Mouse (Mus musculus) hindbrain, embryonic 12.5 days (tissue): Measurements from ENCODE around the gene Gm6408. TPM values are rescaled to one million over a fixed set of nuclear protein-coding genes. Genes with fewer than 3 reads are reported as not detected.
"Not testable (repeated sequence)": the region's sequence is repeated elsewhere in the genome, so short reads cannot be mapped to it uniquely, and the experiment has no call there.

Experiments
- ATAC-seq: fragments of 200-750 bp; cut with Nextera tagmentation; 2 replicates; pipeline ENCODE4 v1.8.0; 2017; ENCODE audit warnings: moderate TSS enrichment; ENCODE audit not compliant: low FRiP score
- H3K27ac ChIP-seq: fragments of 300-500 bp; sonication (generic); 2 replicates; pipeline ENCODE4 v1.5.1; 2016; ENCODE audit warnings: mild to moderate bottlenecking
- H3K27me3 ChIP-seq: fragments of 300-500 bp; sonication (generic); 2 replicates; pipeline ENCODE4 v1.6.1; 2016; ENCODE audit warnings: mild to moderate bottlenecking
- H3K36me3 ChIP-seq: fragments of 300-500 bp; sonication (generic); 2 replicates; pipeline ENCODE4 v1.6.1; 2016; ENCODE audit warnings: mild to moderate bottlenecking
- H3K4me1 ChIP-seq: fragments of 300-500 bp; sonication (generic); 2 replicates; pipeline ENCODE4 v1.6.1; 2016
- H3K4me2 ChIP-seq: fragments of 300-500 bp; sonication (generic); replicated peaks from 2 replicates; pipeline ENCODE4 v1.6.1; 2016; ENCODE audit warnings: mild to moderate bottlenecking
- H3K4me3 ChIP-seq: fragments of 300-500 bp; sonication (generic); 2 replicates; pipeline ENCODE4 v1.5.1; 2016; ENCODE audit warnings: mild to moderate bottlenecking
- H3K9ac ChIP-seq: fragments of 300-500 bp; sonication (generic); 2 replicates; pipeline ENCODE4 v1.6.1; 2016; ENCODE audit warnings: mild to moderate bottlenecking, moderate library complexity
- H3K9me3 ChIP-seq: fragments of 300-500 bp; sonication (generic); replicated peaks from 2 replicates; pipeline ENCODE4 v1.6.1; 2016; ENCODE audit warnings: mild to moderate bottlenecking
- WGBS: fragments of 180-500 bp; shearing (Covaris S2); methylation state at CpG from one replicate; pipeline ENCODE4 v1.1.7; 2016; 5-methylcytosine and 5-hydroxymethylcytosine counted together
- polyA plus RNA-seq: library from polyadenylated mRNA; unstranded; fragments of >200 nt; fragmentation: Nextera tagmentation; extraction: Ambion mirVana; gene quantifications from 2 replicates; pipeline ENCODE4 v1.2.1, GENCODE M21; 2016

The Gm6408 gene
- polyA plus RNA-seq, 1 experiment from 2014 or later = not detected

DNA sequence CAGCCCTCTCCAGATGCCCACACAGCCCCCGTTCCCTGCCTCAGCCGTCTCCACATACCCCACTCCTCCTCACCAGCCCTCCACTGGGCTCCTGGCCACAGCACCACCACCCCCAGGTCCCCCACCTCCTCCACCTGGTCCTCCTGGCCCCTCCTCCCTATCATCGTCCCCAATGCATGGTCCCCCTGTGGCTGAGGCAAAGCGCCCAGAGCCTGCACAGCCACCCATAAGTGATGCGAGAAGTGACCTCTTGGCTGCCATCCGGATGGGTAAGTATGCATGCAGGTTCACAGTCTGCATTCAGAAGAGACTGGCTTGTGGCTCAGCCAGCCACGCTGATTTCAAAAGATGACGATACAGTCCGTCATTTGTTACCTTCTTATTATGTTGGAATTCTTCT is 13.5 kb upstream of the Gm6408 start:
- Histone ChIP-seq H3K4me3 (no peak overlapping the region), H3K27me3 (no peaks in the 10 kb centered on the region), H3K4me2 (no peak overlapping the region), H3K27ac (no peak overlapping the region), H3K9me3 (no peaks in the 10 kb centered on the region), H3K9ac (no peak overlapping the region), H3K36me3 (peaks cover 32% of the 10 kb centered on the region), H3K4me1 (no peaks in the 10 kb centered on the region)
- no peak for ATAC-seq
- 88% methylated on average over 9 of the region's 9 CpGs for WGBS

DNA sequence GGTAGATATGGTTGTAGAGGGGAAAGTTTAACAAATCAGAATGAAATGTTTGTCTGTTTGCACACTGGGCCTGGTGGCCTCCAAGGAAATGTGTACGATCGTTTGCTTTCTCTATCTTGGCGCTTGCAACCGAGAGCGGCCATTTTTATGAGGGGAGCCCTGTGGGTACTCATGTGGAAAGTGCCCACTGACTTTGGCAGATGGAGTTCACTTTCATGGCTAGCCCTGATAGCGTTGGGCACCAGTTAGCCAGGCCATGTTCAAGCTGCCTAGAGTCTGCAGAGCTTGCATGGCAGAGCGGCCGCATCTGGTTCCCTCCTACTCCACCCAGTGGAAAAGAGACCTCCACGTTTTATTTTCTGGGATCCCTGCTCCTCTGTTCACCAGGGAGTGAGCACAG is 10.9 kb upstream of the Gm6408 start:
- H3K27me3 ChIP-seq = no peaks in the 10 kb centered on the region
- no peak overlapping the region for H3K9ac ChIP-seq
- no peaks in the 10 kb centered on the region for H3K4me1 ChIP-seq
- H3K4me3 ChIP-seq = no peak overlapping the region
- WGBS = 89% methylated on average over 9 of the region's 9 CpGs
- peaks cover 32% of the 10 kb centered on the region for H3K36me3 ChIP-seq
- no peak overlapping the region for H3K27ac ChIP-seq
- no peak overlapping the region for H3K4me2 ChIP-seq
- no peak for ATAC-seq
- H3K9me3 ChIP-seq = no peaks in the 10 kb centered on the region

DNA sequence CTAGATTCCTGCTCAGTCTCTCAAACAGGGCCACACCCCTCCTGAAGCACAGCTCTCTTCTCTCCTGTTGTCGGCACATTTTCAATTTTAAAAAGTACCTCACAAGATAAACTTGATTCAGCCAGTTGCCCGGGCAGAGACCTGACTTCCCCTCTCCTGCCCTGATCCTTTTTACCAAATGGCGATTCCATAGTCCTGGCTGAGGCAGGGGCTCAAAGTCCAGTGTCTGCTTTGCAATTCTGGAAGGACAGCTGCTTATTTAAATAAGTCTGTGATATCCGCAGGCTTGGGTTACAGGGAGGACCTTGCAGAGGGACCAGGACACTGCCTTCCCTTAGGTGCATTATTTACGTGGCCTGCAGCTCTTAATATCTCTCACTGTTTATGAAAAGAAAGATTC is 10.5 kb upstream of the Gm6408 start:
- no peak overlapping the region for H3K4me2 ChIP-seq
- H3K9me3 ChIP-seq = no peaks in the 10 kb centered on the region
- H3K9ac ChIP-seq = no peak overlapping the region
- H3K36me3 ChIP-seq = peaks cover 32% of the 10 kb centered on the region
- no peak overlapping the region for H3K4me3 ChIP-seq
- no peak for ATAC-seq
- H3K27ac ChIP-seq = no peak overlapping the region
- H3K27me3 ChIP-seq = no peaks in the 10 kb centered on the region
- 89% methylated on average over 5 of the region's 5 CpGs for WGBS
- H3K4me1 ChIP-seq = no peaks in the 10 kb centered on the region

DNA sequence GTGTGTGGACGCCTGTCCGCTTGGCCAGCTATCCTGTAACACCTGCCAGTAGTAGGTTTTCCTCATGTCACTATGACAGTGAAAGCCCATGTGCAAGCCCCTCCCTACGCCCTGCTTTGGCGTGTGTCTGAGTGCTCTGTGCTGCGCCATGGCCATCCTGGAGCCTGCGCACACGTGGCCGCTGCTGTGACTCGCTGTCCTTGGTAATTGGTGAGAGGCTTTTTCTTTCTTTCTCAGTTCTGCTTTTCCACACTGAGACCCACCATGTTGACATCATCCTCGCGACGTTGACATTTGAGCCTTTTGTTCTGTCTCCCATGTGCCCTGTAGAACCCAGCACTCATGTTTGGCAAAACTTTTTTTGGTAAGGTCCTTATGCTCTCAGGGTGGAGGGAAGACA is 9.9 kb upstream of the Gm6408 start:
- H3K4me2 ChIP-seq = no peak overlapping the region
- H3K27me3 ChIP-seq = no peaks in the 10 kb centered on the region
- H3K4me1 ChIP-seq = no peaks in the 10 kb centered on the region
- no peak overlapping the region for H3K27ac ChIP-seq
- no peak for ATAC-seq
- H3K4me3 ChIP-seq = no peak overlapping the region
- H3K9me3 ChIP-seq = no peaks in the 10 kb centered on the region
- H3K36me3 ChIP-seq = peaks cover 31% of the 10 kb centered on the region
- WGBS = 95% methylated on average over 12 of the region's 12 CpGs
- no peak overlapping the region for H3K9ac ChIP-seq

DNA sequence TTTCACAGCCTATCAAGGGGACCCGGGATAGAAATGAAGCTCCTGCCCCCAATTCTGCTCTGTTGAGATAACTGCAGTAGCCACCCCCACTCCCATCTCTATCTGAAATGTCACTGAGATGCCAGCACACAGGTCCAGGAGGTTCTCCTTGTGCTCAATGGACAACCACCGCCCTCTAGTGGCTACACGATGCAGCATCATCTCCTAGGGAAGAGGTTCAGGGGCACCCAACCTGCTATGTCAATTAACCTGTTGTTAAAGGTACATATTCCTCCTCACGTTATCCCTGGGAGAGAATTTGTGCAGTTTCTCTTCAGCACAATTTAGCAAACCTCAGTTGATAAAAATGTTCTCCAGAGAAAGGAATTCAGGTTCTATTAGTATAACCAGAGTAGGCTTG is 2.2 kb upstream of the Gm6408 start:
- not testable (repeated sequence) for H3K4me2 ChIP-seq, H3K9me3 ChIP-seq, H3K27ac ChIP-seq, H3K4me1 ChIP-seq, H3K27me3 ChIP-seq, ATAC-seq, H3K36me3 ChIP-seq, H3K9ac ChIP-seq, H3K4me3 ChIP-seq
- WGBS = 11% methylated on average over 4 of the region's 4 CpGs

DNA sequence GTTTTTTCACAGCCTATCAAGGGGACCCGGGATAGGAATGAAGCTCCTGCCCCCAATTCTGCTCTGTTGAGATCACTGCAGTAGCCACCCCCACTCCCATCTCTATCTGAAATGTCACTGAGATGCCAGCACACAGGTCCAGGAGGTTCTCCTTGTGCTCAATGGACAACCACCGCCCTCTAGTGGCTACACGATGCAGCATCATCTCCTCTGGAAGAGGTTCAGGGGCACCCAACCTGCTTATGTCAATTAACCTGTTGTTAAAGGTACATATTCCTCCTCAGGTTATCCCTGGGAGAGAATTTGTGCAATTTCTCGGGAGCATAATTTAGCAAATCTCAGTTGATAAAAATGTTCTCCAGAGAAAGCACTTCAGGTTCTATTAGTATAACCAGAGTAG is 7.2 kb downstream of the Gm6408 start:
- not testable (repeated sequence) for H3K9ac ChIP-seq, H3K9me3 ChIP-seq, H3K27me3 ChIP-seq, H3K4me2 ChIP-seq, H3K36me3 ChIP-seq, ATAC-seq, H3K27ac ChIP-seq, H3K4me3 ChIP-seq, H3K4me1 ChIP-seq
- WGBS = 13% methylated on average over 3 of the region's 4 CpGs

DNA sequence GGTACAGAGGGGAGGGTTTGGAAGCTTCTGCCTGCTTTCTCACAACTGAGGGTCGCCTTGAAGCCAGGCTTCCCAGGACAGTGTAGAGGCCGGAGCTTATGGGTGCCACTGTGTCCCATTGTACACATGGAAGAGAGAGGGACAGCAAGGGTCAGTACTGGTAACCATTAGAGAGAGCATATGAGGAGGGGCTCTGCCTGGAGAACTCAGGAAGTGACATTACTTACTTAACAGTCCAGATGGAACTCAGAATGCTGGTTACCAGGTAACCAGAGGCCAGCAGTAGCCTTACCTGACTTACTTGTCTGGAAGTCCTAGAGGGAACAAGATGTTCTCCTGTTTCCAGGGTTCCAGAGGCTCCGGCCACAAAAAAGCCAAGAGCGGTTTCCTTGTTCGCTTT is 9.3 kb downstream of the Gm6408 start, which contains the start of gene Gm6370:
Gene Gm6370 (plus strand): TSS at position 301 of the 400 bp plus-strand sequence.
- not testable (repeated sequence) for H3K36me3 ChIP-seq, H3K9me3 ChIP-seq, H3K4me1 ChIP-seq, ATAC-seq, H3K27ac ChIP-seq, H3K27me3 ChIP-seq, H3K4me3 ChIP-seq, H3K9ac ChIP-seq, H3K4me2 ChIP-seq
- no CpG with 5 or more reads among the region's 5 CpGs for WGBS

DNA sequence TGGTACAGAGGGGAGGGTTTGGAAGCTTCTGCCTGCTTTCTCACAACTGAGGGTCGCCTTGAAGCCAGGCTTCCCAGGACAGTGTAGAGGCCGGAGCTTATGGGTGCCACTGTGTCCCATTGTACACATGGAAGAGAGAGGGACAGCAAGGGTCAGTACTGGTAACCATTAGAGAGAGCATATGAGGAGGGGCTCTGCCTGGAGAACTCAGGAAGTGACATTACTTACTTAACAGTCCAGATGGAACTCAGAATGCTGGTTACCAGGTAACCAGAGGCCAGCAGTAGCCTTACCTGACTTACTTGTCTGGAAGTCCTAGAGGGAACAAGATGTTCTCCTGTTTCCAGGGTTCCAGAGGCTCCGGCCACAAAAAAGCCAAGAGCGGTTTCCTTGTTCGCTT is 20.3 kb downstream of the Gm6408 start, which contains the start of gene 4930449I24Rik:
Gene 4930449I24Rik (plus strand): TSS at position 301 of the 400 bp plus-strand sequence.
- ATAC-seq, H3K9ac ChIP-seq, H3K36me3 ChIP-seq, H3K9me3 ChIP-seq, H3K4me1 ChIP-seq, H3K27me3 ChIP-seq, H3K27ac ChIP-seq, H3K4me3 ChIP-seq, H3K4me2 ChIP-seq: not testable (repeated sequence)
- WGBS = no CpG with 5 or more reads among the region's 5 CpGs

DNA sequence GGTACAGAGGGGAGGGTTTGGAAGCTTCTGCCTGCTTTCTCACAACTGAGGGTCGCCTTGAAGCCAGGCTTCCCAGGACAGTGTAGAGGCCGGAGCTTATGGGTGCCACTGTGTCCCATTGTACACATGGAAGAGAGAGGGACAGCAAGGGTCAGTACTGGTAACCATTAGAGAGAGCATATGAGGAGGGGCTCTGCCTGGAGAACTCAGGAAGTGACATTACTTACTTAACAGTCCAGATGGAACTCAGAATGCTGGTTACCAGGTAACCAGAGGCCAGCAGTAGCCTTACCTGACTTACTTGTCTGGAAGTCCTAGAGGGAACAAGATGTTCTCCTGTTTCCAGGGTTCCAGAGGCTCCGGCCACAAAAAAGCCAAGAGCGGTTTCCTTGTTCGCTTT is 32.1 kb downstream of the Gm6408 start, which contains the start of gene Gm3402:
Gene Gm3402 (plus strand): TSS at position 301 of the 400 bp plus-strand sequence.
- not testable (repeated sequence) for H3K4me1 ChIP-seq, H3K27me3 ChIP-seq, ATAC-seq, H3K9me3 ChIP-seq, H3K4me2 ChIP-seq, H3K36me3 ChIP-seq, H3K27ac ChIP-seq, H3K4me3 ChIP-seq, H3K9ac ChIP-seq
- WGBS = 57% methylated on average over 1 of the region's 5 CpGs

DNA sequence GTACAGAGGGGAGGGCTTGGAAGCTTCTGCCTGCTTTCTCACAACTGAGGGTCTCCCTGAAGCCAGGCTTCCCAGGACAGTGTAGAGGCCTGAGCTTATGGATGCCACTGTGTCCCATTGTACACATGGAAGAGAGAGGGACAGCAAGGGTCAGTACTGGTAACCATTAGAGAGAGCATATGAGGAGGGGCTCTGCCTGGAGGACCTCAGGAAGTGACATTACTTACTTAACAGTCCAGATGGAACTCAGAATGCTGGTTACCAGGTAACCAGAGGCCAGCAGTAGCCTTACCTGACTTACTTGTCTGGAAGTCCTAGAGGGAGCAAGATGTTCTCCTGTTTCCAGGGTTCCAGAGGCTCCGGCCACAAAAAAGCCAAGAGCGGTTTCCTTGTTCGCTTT is 43.7 kb downstream of the Gm6408 start, which contains the start of gene Gm3404:
Gene Gm3404 (plus strand): TSS at position 301 of the 400 bp plus-strand sequence.
- 84% methylated on average over 3 of the region's 3 CpGs for whole genome bisulfite sequencing

More for the DNA sequence above, 43.7 kb downstream of the Gm6408 start, which contains the start of gene Gm3404:
- H3K9ac ChIP-seq, H3K4me1 ChIP-seq, H3K36me3 ChIP-seq, H3K27ac ChIP-seq, H3K4me3 ChIP-seq, ATAC-seq, H3K4me2 ChIP-seq, H3K9me3 ChIP-seq, H3K27me3 ChIP-seq: not testable (repeated sequence)

Other genes with a start within 250 kb of the Gm6408 start
- 10.0 TPM in 2 replicates for gene Wasf3, start 97.0 kb upstream of the Gm6408 start, polyA plus RNA-seq
- gene Gm6370, start 9.4 kb downstream of the Gm6408 start, polyA plus RNA-seq = not detected in 2 replicates
- not detected in 2 replicates for gene 4930449I24Rik, start 20.4 kb downstream of the Gm6408 start, polyA plus RNA-seq
- gene Gm3402, start 32.2 kb downstream of the Gm6408 start, polyA plus RNA-seq = not detected in 2 replicates
- not detected in 2 replicates for gene Gm3404, start 43.8 kb downstream of the Gm6408 start, polyA plus RNA-seq
- gene Gm3409, start 55.7 kb downstream of the Gm6408 start, polyA plus RNA-seq = not detected in 2 replicates
- gene Gm3415, start 74.2 kb downstream of the Gm6408 start, polyA plus RNA-seq = not detected in 2 replicates
- gene Gpr12, start 103.3 kb downstream of the Gm6408 start, polyA plus RNA-seq = 0.77 and 1.1 TPM in 2 replicates